Mouse (Mus musculus) embryonic fibroblast, embryonic 13.5 days (primary cell): ENCODE measurements around the gene Mib2. TPM values are rescaled to one million over a fixed set of nuclear protein-coding genes. Genes with fewer than 3 reads are reported as not detected.
A peak's percentile ranks its signal among the peaks of the same experiment; 100 is the strongest.
"Not testable (repeated sequence)": the region's sequence is repeated elsewhere in the genome, so short reads cannot be mapped to it uniquely, and the experiment has no call there.

Experiments used
- H3K27ac ChIP-seq: 2 replicates; pipeline ENCODE4 v1.5.1; 2012; ENCODE audit warnings: low read length, control low read depth, inconsistent platforms; ENCODE audit not compliant: insufficient read depth
- H3K4me1 ChIP-seq: 2 replicates; pipeline ENCODE4 v1.6.1; 2011; ENCODE audit warnings: low read length; ENCODE audit not compliant: control insufficient read depth, insufficient read depth
- H3K4me3 ChIP-seq: 2 replicates; pipeline ENCODE4 v1.5.1; 2011; ENCODE audit warnings: mild to moderate bottlenecking, control low read depth, low read length; ENCODE audit not compliant: insufficient read depth
- CTCF ChIP-seq: IDR thresholded peaks from 2 replicates; pipeline ENCODE4 v1.5.1; 2011; ENCODE audit warnings: mild to moderate bottlenecking, control low read depth, low read length, moderate library complexity, borderline replicate concordance; ENCODE audit not compliant: insufficient read depth
- POLR2A ChIP-seq: IDR thresholded peaks from 2 replicates; pipeline ENCODE4 v1.6.1; 2011; ENCODE audit warnings: low read depth, mild to moderate bottlenecking, control low read depth, low read length, moderate library complexity
- polyA plus RNA-seq: library from polyadenylated mRNA; stranded (reverse); fragments of >200 nt; gene quantifications from 2 replicates; pipeline ENCODE4 v1.2.4, GENCODE M21; 2011; ENCODE audit warnings: low read depth; ENCODE audit not compliant: missing spikeins, insufficient read length

Gene Mib2
- polyA plus RNA-seq, 1 experiment, result 21.1 TPM

DNA sequence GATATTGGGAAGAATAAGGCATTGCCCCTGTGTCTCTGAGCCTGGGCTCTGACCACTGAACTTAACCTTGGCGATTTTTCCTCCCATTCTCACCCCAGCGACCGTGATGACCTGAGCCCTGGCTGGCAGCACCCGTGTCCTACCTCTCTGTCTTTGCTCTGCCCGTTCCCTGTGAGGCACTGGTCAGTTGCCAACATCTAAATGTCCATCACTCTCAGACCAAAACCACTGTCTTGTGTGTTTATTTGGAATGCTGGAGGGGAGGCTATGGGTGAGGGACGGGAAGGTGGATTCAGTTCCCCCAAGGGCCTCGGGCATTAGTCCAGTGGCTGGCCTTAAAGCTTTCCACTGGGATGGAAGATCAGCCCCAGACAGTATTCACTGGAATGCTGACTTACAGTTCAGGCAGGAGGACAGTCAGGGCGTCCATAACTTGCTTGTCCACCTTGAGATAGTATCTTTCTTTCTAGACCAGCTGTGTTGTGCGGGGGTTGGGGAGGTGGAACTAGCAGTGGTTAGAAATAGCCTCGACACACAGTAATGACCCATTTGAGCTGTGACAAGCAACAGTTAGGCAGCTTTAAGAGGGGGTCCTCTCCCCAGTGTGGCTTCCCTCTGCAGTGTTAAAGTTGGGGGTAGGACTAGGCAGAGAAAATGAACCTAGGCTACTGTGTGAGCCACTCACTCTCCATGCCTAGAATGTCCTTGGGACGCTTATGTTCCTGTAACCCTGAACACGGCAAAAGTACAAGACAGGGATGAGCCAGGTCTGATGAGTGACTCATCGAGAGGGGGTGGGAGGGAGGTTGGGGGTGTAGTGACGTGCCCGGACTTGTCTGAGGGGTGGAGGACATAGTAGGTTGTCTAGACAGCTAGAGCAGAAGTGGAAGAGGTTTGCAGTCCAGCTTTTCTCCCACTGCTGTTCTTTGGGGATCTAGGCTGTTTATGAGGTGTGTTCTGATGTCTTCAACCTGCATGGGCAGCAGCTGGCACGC, 27.6 kb upstream of the Mib2 start:
- Histone ChIP-seq H3K27ac (peak overlapping the region; percentile 71), H3K4me3 (no peak overlapping the region), H3K4me1 (peaks cover 17% of the 10 kb centered on the region)
- TF ChIP-seq POLR2A (peak; percentile 49; the same call in 1 of the 2 replicates), CTCF (no peak)

DNA sequence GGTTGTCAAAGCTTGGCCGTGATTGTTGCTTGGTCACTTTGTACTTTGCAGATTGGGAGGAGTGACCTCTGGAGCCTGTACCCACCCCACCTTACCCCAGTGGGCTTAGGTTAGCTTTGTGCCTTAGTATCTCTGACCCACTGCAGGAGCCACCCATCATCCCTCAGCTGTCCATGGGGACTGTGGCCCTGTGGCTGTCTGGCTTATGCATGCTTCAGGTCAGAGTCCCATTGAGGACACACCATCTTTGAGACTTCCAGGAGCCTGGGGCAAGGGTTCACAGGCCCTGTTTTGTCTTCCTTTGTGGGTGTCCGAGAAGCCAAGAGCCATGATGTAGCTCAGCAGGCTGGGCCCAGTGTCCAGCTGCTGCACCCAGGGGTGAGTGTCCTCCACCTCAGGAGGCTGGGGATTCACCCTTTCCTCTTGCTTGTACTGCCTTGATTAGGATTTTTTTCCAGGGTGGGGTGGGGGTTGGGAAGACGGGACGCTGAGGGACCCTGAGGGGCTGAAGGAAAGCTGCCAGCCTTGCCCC, 26.6 kb upstream of the Mib2 start:
- no peak overlapping the region for H3K27ac ChIP-seq
- no peak overlapping the region for H3K4me3 ChIP-seq
- no peak for TF ChIP-seq CTCF
- no peak for TF ChIP-seq POLR2A
- H3K4me1 ChIP-seq, result peaks cover 17% of the 10 kb centered on the region

- TF ChIP-seq POLR2A (peak; percentile 59), CTCF (peak; percentile 23; the same call in 1 of the 2 replicates)
- H3K27ac ChIP-seq, result peak overlapping the region; percentile 1
Measured at GRCm38 (mm10) chr4:155694482-155695401, 25.7 kb upstream of the Mib2 start.

GRCm38 (mm10) chr4:155694111-155694481, 25.1 kb upstream of the Mib2 start, which contains the start of gene Fndc10:
TSS of gene Fndc10 (plus strand) at chr4:155694342.
- peak within 1 kb of the TSS; percentile 1 for H3K27ac ChIP-seq
- peak within 1 kb of the TSS; percentile 37 for H3K4me3 ChIP-seq
- H3K4me1 ChIP-seq, result peaks cover 17% of the 10 kb centered on the region
- no peak for TF ChIP-seq CTCF
- peak; percentile 47; the same call in 1 of the 2 replicates for TF ChIP-seq POLR2A

More at GRCm38 (mm10) chr4:155694482-155695401, 25.7 kb upstream of the Mib2 start:
- Histone ChIP-seq H3K4me1 (peaks cover 17% of the 10 kb centered on the region), H3K4me3 (peak overlapping the region; percentile 37)

DNA sequence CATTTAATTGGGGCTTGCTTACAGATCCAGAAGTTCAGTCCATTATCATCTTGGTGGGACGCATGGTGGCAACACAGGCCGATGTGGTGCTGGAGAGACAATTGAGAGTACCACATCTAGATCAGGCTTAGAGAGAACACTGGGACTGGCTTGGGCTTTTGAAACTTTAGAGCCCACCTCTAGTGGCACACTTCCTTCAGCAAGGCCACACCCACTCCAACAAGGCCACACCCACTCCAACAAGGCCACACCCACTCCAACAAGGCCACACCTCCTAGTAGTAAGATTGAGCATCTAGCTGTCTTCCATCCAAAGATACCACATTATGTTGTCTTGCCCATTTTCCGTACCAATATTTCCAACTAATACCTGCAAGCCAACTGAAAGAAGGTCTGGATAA, 23.4 kb upstream of the Mib2 start:
- Histone ChIP-seq H3K4me1 (peaks cover 12% of the 10 kb centered on the region), H3K4me3 (no peak overlapping the region), H3K27ac (no peak overlapping the region)
- TF ChIP-seq POLR2A (no peak), CTCF (no peak)

GRCm38 (mm10) chr4:155690571-155691375, 21.8 kb upstream of the Mib2 start:
- Histone ChIP-seq H3K27ac (no peak overlapping the region), H3K4me1 (no peaks in the 10 kb centered on the region), H3K4me3 (no peak overlapping the region)
- TF ChIP-seq POLR2A, result no peak
- TF ChIP-seq CTCF, result no peak

- not testable (repeated sequence) for H3K4me1 ChIP-seq, H3K4me3 ChIP-seq, H3K27ac ChIP-seq
Measured at GRCm38 (mm10) chr4:155687764-155688163, 18.8 kb upstream of the Mib2 start.

DNA sequence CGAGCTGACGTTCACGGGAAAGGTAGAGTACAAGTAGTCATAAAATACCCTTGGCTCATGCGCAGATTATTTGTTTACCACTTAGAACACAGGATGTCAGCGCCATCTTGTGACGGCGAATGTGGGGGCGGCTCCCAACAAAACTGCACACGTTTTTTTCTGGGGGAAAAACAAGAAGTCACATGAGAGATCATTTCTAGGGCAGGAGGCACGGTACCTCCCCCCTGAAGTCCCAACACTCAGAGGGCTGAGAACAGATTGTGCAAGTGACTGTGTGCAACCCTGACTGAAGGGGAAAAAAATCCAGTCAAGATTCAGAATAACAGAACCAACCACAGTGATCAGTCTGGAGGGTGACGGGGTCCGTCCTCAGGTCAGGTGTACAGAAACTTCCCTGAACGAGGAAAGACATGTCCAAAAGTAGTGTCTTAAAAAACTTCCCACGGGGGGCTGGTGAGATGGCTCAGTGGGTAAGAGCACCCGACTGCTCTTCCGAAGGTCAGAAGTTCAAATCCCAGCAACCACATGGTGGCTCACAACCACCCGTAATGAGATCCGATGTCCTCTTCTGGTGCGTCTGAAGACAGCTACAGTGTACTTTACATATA, 14.8 kb upstream of the Mib2 start:
- H3K27ac ChIP-seq, H3K4me1 ChIP-seq, H3K4me3 ChIP-seq: not testable (repeated sequence)
